Mouse (Mus musculus): ENCODE data around the gene Prkcg.

DNA sequence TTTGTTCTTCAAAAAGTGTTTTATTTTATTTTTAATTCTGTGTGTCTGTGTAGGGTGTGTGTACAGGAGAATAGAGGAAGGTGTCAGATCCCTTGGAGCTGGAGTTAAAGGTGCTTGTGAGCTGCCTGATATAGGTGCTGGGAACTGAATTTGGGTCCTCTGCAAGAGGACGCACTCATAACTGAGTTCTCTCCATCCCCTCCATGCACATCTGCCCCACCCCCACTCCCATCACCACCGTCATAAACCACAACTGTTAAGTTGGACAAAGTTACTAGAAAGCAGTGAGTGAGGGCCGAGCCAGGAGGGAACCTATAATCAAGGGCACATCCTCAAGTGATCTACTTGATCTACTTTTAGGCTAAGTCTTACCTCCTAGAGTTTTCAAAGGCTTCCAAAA is 54.9 kb downstream of the Prkcg start:
- TF ChIP-seq UBTF (IDR thresholded peaks at IDR 0.05; ENCODE audit: low read depth, low read length) (no peak), POLR2A (IDR thresholded peaks at IDR 0.05; ENCODE audit: low read depth, low read length) (no peak), MAX (IDR thresholded peaks at IDR 0.05; ENCODE audit: low read length) (no peak), POLR2AphosphoS2 (IDR thresholded peaks at IDR 0.05; ENCODE audit: low read depth, low read length) (no peak), MXI1 (IDR thresholded peaks at IDR 0.05; ENCODE audit: low read depth, low read length) (no peak), SIN3A (IDR thresholded peaks at IDR 0.05; ENCODE audit: low read length) (no peak), NRF1 (IDR thresholded peaks at IDR 0.05; ENCODE audit: low read depth, low read length) (no peak), NELFE (IDR thresholded peaks at IDR 0.05; ENCODE audit: low read depth, low read length) (no peak), RAD21 (IDR thresholded peaks at IDR 0.05; ENCODE audit: low read depth, low read length) (no peak), CTCF (conservative IDR thresholded peaks at IDR 0.05 in 1 of 2, IDR thresholded peaks at IDR 0.05 in 1 of 2; ENCODE audit: low read depth in 2 of 2, low read length in 2 of 2) (no peak), TBP (conservative IDR thresholded peaks at IDR 0.05; ENCODE audit: low read depth, low read length) (no peak), ZNF384 (IDR thresholded peaks at IDR 0.05; ENCODE audit: low read depth, low read length) (no peak)
